Mouse (Mus musculus) liver, postnatal 0 days (tissue): Measurements from ENCODE around the gene Slc35e4.

Experiments
- CTCF ChIP-seq: sonication (generic); IDR thresholded peaks from 2 replicates; pipeline ENCODE4 v1.5.1; 2016; ENCODE audit warnings: antibody characterized with exemption, low read depth
- EP300 ChIP-seq: IDR thresholded peaks from 2 replicates; pipeline ENCODE4 v1.6.1; 2016; ENCODE audit warnings: antibody characterized with exemption, low read depth, mild to moderate bottlenecking

- no peak for TF ChIP-seq CTCF
- no peak for TF ChIP-seq EP300
Observed at GRCm38 (mm10) chr11:3893970-3894369, 20.5 kb downstream of the Slc35e4 start.
